Mouse (Mus musculus) forebrain, embryonic 15.5 days (tissue): ENCODE measurements around the gene Jade1. TPM values are rescaled to one million over a fixed set of nuclear protein-coding genes. Genes with fewer than 3 reads are reported as not detected.

Source experiments
- polyA plus RNA-seq: library from polyadenylated mRNA; unstranded; fragments of >200 nt; fragmentation: Nextera tagmentation; extraction: Ambion mirVana; gene quantifications from 2 replicates; pipeline ENCODE4 v1.2.1, GENCODE M21; 2015

Gene Jade1
- polyA plus RNA-seq, 1 experiment from 2014 or later, result 22.2 TPM

Other genes with a start within 250 kb of the Jade1 start
- 20.5 and 22.2 TPM in 2 replicates for gene Sclt1, start 186.8 kb downstream of the Jade1 start, polyA plus RNA-seq
- gene D3Ertd751e, start 186.9 kb downstream of the Jade1 start, polyA plus RNA-seq, result 9.6 and 10.3 TPM in 2 replicates